Mouse (Mus musculus): ENCODE measurements around the gene Dnaic2.
A peak's percentile ranks its signal among the peaks of the same experiment; 100 is the strongest.

The Dnaic2 gene

DNA sequence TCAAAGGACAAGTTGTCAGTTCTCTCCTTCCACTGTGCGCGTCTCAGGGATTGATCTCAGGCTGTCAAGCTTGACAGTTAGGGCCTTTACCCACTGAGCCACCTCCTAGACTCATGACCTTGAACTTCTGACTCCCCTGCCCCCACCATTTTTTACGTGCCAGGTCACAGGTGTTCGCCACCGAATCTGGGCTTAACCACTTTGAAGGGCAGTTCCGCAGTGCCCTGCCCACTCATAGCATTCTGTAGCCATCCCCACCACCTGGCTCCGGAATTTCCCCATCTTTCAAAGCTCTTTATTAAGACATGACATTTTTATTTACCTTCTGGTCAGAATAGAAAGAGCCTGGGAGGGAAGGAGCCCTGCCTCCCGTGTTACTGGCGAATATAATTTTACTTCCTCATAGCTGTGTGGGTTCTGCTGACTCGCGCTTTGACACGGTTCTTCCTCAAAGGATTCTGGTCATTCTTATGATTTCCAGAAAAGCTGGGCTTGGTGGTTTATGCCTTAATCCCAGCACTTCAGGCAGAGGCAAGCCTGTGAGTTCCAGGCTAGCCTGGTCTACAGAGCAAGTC is 20.4 kb downstream of the Dnaic2 start:
- no peak for DNase-seq (ENCODE audit: low spot score)

- DNase-seq (ENCODE audit: low spot score), result peak; percentile 28
Observed at GRCm38 (mm10) chr11:114764820-114765818, 37.9 kb downstream of the Dnaic2 start, which contains the start of gene Kif19a. Gene Kif19a, plus strand, starts transcription at chr11:114765388.

GRCm38 (mm10) chr11:114769911-114770310 is 42.7 kb downstream of the Dnaic2 start:
- DNase-seq (ENCODE audit: low spot score), result no peak

DNA sequence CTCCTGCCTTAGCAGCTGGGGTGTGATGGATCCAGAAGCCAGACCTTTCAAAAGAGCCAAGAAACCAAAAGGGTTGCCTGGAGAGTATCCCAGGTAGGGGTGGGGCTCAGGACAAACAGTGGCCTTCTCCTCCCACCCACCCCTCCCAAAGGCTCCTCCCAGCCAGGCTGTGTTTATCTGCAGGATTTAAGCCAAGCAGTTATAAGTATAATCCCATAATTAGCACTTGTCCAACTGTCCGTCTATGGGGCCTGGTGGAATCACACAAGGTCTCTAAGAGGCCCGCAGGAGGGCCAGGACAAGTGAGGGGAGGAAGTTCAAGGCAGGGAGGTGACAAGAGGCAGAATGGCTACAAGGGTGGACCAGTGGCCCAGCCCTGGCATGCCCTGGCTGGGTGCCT is 44.7 kb downstream of the Dnaic2 start:
- DNase-seq (ENCODE audit: low spot score), result no peak

DNA sequence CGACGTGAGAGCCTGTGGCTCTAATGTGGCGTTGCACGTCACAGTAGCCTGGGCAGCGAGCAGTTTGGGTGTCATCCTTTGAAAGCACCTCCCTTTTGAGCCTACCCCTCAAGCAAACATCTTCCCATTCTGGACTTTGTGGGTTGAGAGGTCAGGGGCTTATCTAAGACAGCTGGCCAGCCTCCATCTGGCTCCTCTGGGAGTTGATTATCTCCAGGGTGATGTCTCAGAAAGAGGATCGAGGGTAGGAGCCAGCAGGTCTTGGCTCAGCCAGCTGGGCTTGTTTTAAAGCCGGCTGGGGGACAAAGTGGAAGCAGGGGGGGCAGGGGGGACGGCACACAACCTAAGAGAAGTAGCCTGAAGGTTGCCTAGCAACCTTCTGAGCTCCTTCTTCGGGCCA is 52.9 kb downstream of the Dnaic2 start:
- DNase-seq (ENCODE audit: low spot score), result no peak

DNA sequence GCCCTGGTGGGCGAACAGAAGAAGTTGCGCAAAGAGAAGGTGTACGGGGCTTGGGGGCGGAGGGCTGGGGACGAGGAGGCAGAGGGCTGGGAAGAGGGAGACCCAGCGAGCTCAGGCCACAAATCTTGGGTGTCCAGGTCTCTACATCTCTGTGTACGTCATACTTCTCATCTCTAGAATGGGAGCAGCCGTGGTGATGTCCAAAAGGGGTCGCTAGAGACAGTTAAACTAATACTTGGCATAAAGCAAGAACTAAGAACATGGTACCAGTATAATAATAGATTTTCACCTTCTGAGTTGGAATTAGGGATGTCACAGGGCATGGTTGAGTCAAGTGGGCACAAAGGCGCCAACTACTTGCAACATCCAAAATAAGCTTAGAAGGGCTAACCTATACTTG is 58.7 kb downstream of the Dnaic2 start:
- no peak for DNase-seq (ENCODE audit: low spot score)

- no peak for DNase-seq (ENCODE audit: low spot score)
Observed at GRCm38 (mm10) chr11:114786326-114786725, 59.1 kb downstream of the Dnaic2 start.

DNA sequence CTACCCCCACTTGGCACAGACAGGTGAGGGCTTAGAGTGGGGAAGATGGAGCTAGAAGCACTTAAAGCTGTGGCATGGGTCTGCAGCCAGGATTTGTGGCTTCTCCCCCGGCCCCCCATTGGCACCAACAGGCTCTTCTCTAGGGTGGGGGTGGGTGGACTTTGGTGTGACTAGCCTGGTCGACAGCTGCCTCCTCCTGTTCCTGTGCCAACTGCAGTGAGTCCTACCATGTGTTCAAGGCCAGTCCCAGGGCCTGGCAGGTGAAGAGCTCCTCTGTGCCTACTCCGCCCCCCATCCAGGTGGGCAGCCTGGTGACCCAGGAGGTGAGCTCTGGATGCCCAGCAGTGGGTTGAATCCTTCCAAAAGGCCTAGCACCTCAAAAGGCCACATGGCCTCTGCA is 60.4 kb downstream of the Dnaic2 start:
- no peak for DNase-seq (ENCODE audit: low spot score)

DNA sequence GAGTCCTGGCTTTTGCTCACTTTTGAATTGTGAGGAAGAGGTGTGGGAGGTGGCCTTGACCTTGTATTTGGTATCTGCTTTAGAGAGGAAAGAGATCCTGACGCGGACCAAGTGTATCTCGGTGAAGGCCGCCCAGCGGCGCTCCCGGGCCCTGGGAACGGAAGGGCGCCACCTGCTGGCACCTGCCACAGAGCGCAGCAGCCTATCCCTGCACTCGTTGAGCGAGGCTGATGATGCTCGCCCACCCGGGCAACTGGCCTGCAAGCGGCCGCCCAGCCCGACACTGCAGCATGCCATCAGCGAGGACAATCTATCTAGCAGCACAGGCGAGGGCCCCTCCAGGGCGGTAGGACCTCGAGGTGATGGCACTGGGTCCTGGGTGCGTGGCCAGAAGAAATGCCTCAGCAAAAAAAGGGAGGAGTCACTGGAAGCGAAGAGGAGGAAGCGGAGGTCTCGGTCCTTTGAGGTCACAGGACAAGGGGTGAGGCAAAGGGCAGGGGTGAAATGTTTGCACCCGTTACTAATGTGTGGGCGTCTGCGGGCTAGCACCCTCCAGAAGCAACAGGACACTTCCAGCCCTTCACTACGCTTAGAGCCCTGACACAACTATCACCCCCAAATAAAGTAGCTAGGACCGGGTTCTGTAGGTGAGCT is 62.0 kb downstream of the Dnaic2 start:
- DNase-seq (ENCODE audit: low spot score), result peak; percentile 19

DNA sequence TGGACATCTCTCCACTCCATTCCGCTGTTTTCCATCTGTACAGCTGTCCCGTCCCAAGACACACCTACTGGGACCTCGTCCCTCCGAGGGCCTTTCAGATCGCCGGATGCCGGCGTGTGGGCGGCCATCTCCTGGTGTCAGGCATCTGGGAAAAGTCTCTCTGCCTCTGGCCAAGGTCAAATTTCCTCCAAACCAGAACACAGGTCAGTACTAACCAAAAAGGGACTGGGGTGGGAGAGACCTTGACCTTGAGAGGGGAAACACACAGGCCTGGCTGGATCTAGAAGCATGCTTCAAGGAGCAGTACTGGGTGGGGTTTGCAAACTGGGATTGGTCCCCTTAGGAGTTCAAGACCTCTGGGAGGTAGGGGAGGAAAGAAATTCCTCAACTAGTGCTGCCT is 62.5 kb downstream of the Dnaic2 start:
- no peak for DNase-seq (ENCODE audit: low spot score)

DNA sequence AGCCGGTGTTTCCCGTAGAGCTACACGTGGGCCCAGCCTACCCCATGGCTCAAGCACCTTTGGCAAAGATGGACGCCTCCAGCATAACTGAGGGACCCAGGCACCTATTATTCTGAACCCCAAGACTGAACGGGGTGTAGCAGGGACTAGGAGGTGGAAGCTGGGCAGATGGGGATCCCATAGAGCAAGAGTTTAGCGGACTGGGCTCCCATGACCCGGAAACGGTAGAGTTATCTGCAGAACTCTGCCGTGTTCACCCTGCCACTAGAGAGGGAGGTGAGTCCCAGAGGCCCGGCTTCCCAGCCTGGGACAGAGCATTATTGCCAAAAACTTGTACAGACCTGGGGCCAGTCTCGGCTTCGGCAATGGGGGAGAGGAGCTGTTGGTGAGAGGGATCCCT is 63.0 kb downstream of the Dnaic2 start:
- DNase-seq (ENCODE audit: low spot score), result no peak

DNA sequence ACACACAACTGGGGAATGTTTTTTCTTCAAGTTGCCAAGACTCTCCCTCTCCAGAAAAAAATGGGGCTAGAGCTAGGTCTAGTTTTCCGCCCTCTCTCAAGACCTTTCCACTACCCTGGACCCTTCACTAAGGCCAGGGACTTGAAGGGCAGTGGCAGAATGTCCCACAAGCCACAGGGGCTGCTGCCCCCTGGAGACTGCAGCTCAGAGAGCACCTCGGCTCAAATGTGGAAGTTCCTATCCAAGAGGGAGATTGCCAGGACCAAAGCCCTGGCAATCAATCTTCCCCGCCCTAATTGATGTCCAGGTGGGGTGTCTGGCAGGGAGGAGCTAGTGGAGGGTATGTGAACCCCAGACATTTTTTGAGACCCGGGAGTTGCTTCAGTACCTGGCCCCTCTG is 63.6 kb downstream of the Dnaic2 start:
- no peak for DNase-seq (ENCODE audit: low spot score)

DNA sequence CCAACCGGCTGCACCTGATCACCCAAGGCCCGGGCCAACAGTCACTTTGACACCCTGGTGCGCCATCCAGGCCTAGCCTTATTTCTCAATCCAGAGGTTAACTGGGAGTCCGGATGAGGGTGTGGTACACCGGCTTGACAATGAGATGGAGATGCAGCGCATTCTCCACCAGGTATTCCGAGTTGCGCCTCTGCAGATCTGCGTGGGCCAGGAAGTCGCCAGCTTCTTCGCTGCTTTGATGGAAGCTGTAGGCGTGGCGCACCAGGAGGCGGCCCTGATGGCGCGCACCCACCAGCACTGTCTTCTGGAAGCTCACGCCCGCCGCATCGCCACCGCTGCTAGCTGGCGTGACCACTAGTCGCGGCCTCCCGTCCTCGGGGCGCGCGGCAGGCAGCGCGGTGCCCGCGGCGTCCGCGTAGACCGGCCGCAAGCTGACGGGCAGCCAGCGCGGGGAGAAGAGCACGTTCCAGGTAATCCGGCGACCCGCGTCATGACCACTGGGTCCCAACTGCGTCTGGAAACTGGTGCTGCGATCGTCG is 64.2 kb downstream of the Dnaic2 start:
- no peak for DNase-seq (ENCODE audit: low spot score)

DNA sequence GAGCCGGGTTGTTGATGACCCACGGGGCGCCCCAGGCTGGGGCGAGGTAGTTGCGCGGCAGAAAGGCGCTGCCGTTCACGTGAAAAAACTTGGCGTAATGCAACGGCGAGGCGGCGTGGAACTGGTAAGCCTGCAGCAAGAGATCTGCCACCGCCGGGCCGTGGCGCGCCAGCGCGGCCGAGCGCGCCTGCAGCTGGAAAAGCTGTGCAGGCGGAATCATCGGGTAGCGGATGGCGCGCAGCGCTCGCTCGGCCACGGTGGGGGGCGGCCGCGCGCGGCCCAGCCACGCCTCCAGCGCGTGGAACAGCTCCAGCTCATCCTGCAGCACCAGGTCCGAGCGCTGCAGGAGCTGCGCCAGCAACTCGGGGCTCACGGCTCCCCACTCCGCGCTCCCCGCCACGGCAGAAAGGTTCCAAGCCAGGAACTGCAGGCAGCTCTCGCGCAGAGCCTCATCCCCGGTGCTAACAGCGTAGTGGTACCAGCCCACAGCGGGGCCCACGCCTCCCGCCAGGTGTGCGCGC is 64.7 kb downstream of the Dnaic2 start:
- DNase-seq (ENCODE audit: low spot score), result no peak

DNA sequence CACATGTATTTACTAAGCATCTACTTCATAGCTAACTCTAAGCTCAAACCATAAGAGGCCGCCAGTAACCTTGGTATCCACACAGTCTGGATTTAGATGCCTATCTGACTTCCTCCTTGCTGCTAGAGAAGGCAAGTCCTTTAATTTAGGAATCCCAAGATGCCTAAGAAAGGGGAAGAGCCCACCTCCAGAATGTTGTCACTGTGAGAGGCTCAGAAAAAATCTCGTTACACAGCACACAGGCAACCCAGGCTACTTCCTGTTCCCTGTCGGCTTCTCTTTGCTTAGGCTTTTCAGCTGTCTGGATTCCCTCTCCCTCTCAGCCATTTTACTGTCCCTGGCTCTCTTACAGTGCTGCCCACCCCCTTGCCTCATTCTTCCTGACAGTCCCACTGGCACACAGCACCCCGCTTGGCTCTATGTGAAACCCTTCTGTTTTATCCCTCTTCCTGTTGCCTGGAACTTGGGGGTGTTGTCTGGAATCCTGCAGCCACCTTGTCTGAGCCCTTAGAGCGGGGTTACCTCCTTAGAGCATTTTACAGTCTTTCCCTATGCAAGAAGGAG is 65.8 kb downstream of the Dnaic2 start:
- no peak for DNase-seq (ENCODE audit: low spot score)

DNA sequence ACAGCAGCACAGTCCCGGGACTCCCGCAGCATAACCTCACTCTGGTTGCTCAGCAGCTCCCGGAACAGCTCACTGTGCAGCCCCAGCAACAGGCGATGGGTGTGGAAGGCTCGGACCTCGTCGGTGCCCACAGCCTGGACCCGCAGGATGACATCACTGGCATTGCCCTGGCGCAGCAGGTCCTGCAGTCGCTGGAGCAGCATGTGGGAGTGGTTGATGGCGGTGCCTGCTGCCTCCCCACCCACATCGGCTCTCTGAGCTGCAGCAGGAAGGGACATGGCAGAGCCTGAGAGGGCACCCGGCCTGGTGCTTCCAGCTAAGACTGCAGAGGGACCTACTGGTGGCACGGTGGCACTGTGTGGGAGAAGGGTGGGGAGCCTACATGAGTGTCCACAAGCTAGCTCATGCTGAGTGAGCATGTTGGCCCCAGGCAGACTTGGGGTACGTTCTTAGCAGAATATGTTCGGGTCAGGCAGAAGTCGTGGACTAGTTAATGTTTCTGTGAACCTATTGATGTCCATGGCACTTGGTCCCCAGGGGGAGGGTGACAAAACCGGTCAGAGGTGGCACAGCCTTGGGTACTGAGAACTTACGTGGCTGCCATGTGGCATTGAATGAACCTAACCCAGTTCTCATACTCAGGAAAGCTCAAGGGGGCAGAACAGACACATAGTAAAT is 66.8 kb downstream of the Dnaic2 start:
- DNase-seq (ENCODE audit: low spot score), result no peak

DNA sequence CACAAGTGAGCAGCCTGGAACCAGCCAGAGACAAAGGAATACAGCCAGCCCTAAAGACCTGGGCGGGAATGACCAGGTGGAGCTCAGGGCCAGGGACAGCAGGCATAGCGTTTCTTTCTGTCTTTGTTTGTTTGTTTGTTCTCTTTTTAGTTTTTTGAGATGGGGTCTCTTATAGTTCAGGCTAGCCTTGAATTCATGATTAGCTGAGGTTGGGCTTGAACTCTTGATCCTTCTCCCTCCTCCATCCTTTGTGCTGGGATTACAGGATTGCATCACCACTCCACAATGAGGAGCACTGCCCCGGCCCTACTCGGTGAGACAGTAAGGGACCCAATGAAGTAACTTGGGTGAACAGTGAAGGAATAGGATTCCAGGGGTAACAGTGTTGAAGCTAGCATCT is 67.5 kb downstream of the Dnaic2 start:
- no peak for DNase-seq (ENCODE audit: low spot score)

- no peak for DNase-seq (ENCODE audit: low spot score)
Observed at GRCm38 (mm10) chr11:114795231-114795746, 68.1 kb downstream of the Dnaic2 start.

GRCm38 (mm10) chr11:114795848-114796322 is 68.7 kb downstream of the Dnaic2 start, which contains the start of gene Btbd17:
Gene Btbd17, minus strand, starts transcription at chr11:114795945.
- DNase-seq (ENCODE audit: low spot score), result no peak

DNA sequence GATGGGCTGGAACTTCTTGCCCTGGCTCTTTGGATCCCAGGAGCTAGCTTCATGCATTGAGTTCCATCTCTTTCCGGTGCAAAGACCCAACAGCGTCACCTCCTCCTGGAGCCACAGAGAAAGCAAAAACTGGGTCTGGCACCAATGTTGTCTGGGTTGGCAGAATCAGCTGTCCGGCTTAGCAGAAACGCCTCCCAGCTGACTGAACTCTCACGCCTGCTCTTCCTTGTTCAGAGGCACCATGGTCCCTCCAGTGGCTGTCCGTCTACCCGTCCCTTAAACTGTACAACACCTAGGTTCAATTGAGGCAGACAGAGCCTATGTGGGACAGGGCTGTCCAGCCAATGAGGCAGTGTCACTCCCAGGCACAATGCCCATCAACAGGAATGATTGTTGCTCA is 70.0 kb downstream of the Dnaic2 start:
- DNase-seq (ENCODE audit: low spot score), result no peak

DNA sequence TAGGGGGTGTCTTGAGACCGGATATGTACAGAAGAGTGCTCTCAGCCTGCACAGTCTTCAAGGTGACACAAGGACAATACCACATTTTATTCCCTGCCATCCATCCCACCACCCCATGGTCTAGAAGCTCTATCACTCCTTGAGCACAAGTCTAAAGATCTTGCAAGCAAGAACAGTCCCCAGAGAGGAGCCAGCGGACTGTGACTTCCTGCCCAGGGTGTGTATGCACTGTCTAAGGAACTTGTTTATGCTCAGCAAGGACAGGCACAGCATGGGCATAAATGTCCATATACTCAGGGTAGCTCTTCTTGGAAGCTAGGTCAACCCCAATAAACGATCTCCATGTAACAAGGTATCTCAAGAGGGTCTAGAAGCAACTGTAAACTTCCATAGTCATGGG is 70.8 kb downstream of the Dnaic2 start:
- DNase-seq (ENCODE audit: low spot score), result no peak
